8 mouse cellular contexts compared by ENCODE assay signal in genomic region chr15:81584466-81584865, GRCm38 (mm10). TPM values are rescaled to one million over a fixed set of nuclear protein-coding genes. Genes with fewer than 3 reads are reported as not detected.
A peak's percentile ranks its signal among the peaks of the same experiment; 100 is the strongest.
DNase-seq lines count a peak whose midpoint lies in the region; ATAC-seq and TF ChIP-seq lines count a peak whose summit lies in the region.

No protein-coding gene starts in this region.

- DNase-seq in gastrocnemius, adult 2 months, result no peak
- no peak for DNase-seq in gastrocnemius, postnatal 4 days (ENCODE audit: low spot score in 2 of 2)
- no peak for DNase-seq in testis, postnatal 14 days (ENCODE audit: low spot score)
- DNase-seq in liver, embryonic 11.5 days (ENCODE audit: low spot score), result no peak
- DNase-seq in stomach, postnatal 0 days (ENCODE audit: low spot score), result no peak
- no peak for DNase-seq in right cerebral cortex, postnatal 25 days

- H3K27me3 ChIP-seq in testis, adult 2 months (ENCODE audit: control insufficient read depth, insufficient read depth, low read length), result no peaks in the 10 kb centered on the region
- no peaks in the 10 kb centered on the region for H3K27me3 ChIP-seq in liver, embryonic 11.5 days (replicated peaks; ENCODE audit: control insufficient read depth, insufficient read depth, low read length)
- H3K27me3 ChIP-seq in stomach, postnatal 0 days (ENCODE audit: control insufficient read depth, insufficient read depth, low read length), result no peaks in the 10 kb centered on the region

- no peak for TF ChIP-seq CTCF in gastrocnemius, adult 2 months (IDR thresholded peaks at IDR 0.05)
- no peak for TF ChIP-seq CTCF in testis, adult 2 months (IDR thresholded peaks at IDR 0.05; ENCODE audit: control insufficient read depth, insufficient read depth, insufficient replicate concordance, low read depth, low read length)
- no peak for TF ChIP-seq CTCF in stomach, postnatal 0 days (IDR thresholded peaks at IDR 0.05; ENCODE audit: low read depth)

- H3K4me3 ChIP-seq in gastrocnemius, adult 2 months, result peak overlapping the region; percentile 86
- peak overlapping the region; percentile 96 for H3K4me3 ChIP-seq in testis, adult 2 months (ENCODE audit: control insufficient read depth, low read depth, low read length)
- peak overlapping the region; percentile 97 for H3K4me3 ChIP-seq in liver, embryonic 11.5 days (ENCODE audit: low read depth, low read length)
- peak overlapping the region; percentile 97 for H3K4me3 ChIP-seq in stomach, postnatal 0 days (ENCODE audit: low read depth, low read length)

- no peaks in the 10 kb centered on the region for H3K4me1 ChIP-seq in testis, adult 2 months (ENCODE audit: control insufficient read depth, insufficient read depth, low read length)
- H3K4me1 ChIP-seq in liver, embryonic 11.5 days (replicated peaks; ENCODE audit: control insufficient read depth, insufficient read depth, low read length), result peaks cover 8% of the 10 kb centered on the region
- H3K4me1 ChIP-seq in stomach, postnatal 0 days (replicated peaks; ENCODE audit: control insufficient read depth, insufficient read depth), result no peaks in the 10 kb centered on the region

- H3K4me2 ChIP-seq in liver, embryonic 11.5 days, result peak overlapping the region; percentile 76
- peak overlapping the region; percentile 63 for H3K4me2 ChIP-seq in stomach, postnatal 0 days (replicated peaks; ENCODE audit: low read depth)

- H3K36me3 ChIP-seq in testis, adult 2 months (ENCODE audit: control insufficient read depth, insufficient read depth, low read length), result no peaks in the 10 kb centered on the region
- no peaks in the 10 kb centered on the region for H3K36me3 ChIP-seq in liver, embryonic 11.5 days (ENCODE audit: control insufficient read depth, insufficient read depth, low read length)
- H3K36me3 ChIP-seq in stomach, postnatal 0 days (ENCODE audit: control insufficient read depth, insufficient read depth, low read length), result no peaks in the 10 kb centered on the region

- WGBS in liver, embryonic 11.5 days, result 14% methylated on average over 3 of the region's 3 CpGs
- 7% methylated on average over 3 of the region's 3 CpGs for WGBS in stomach, postnatal 0 days

- no peaks in the 10 kb centered on the region for H3K9me3 ChIP-seq in liver, embryonic 11.5 days (ENCODE audit: control insufficient read depth, low read length)
- H3K9me3 ChIP-seq in stomach, postnatal 0 days (ENCODE audit: control insufficient read depth, low read length), result no peaks in the 10 kb centered on the region

- TF ChIP-seq POLR2A in testis, adult 2 months (IDR thresholded peaks at IDR 0.05; ENCODE audit: control insufficient read depth, low read depth, low read length), result no peak

- peak overlapping the region; percentile 93 for H3K27ac ChIP-seq in gastrocnemius, adult 2 months
- peak overlapping the region; percentile 93 for H3K27ac ChIP-seq in testis, adult 2 months (ENCODE audit: control insufficient read depth, insufficient read depth, low read depth, low read length)
- H3K27ac ChIP-seq in liver, embryonic 11.5 days (ENCODE audit: low read depth, low read length), result peak overlapping the region; percentile 33
- peak overlapping the region; percentile 82 for H3K27ac ChIP-seq in stomach, postnatal 0 days (replicated peaks)

- H3K9ac ChIP-seq in liver, embryonic 11.5 days (ENCODE audit: low read depth, low read length), result peak overlapping the region; percentile 75
- peak overlapping the region; percentile 63 for H3K9ac ChIP-seq in stomach, postnatal 0 days (ENCODE audit: low read length)

- no peak for TF ChIP-seq EP300 in stomach, postnatal 0 days (optimal IDR thresholded peaks at IDR 0.05)

- intact Hi-C loops in gastrocnemius, adult 2 months (cut with DNase I), result loop anchor here (5.0 kb wide), 1 partner anchor 62 kb away; no protein-coding TSS in a partner anchor

- ATAC-seq in liver, embryonic 11.5 days (replicated peaks; ENCODE audit: low FRiP score), result no peak
- ATAC-seq in stomach, postnatal 0 days (ENCODE audit: low FRiP score, low TSS enrichment), result no peak
- ATAC-seq in monocyte, adult 5-6 weeks (replicated peaks; ENCODE audit: insufficient number of reproducible peaks, low FRiP score, low TSS enrichment, poor library complexity, severe bottlenecking), result no peak

RNA-seq across cellular contexts. Expression of gene Ep300, which starts 0.7 kb away (rescaled TPM):
- total RNA-seq in gastrocnemius, adult 2 months (2021), result 10 to 100 TPM; 37.8 to 39.5 TPM
- 10 to 100 TPM; 41.8 to 45.3 TPM for total RNA-seq in gastrocnemius, postnatal 4 days (2021)
- polyA plus RNA-seq in testis, adult 2 months (2012; rRNA removed), result 22.0 and 25.7 TPM in 2 replicates
- polyA plus RNA-seq in liver, embryonic 11.5 days (2014; fragmentation: Nextera tagmentation; extraction: Ambion mirVana), result 18.1 and 22.9 TPM in 2 replicates
- 6.0 and 8.5 TPM in 2 replicates for polyA plus RNA-seq in stomach, postnatal 0 days (2015; fragmentation: Nextera tagmentation; extraction: Ambion mirVana)
- 62.5 to 122 TPM (median 65.7 TPM) in 3 replicates for total RNA-seq in monocyte, adult 5-6 weeks (2017)

Comparison
In these comparisons a context has a peak if more than half of its experiments do, and no peak if none do; other contexts are left out.
1. H3K27ac ChIP-seq: peak in every context shown above with its lines; median percentile 93 in gastrocnemius, adult 2 months; 93 in testis, adult 2 months; 82 in stomach, postnatal 0 days; 33 in liver, embryonic 11.5 days.